Mouse (Mus musculus) gonadal fat pad, adult 2 months (tissue): ENCODE results near the gene Dus4l. TPM values are rescaled to one million over a fixed set of nuclear protein-coding genes. Genes with fewer than 3 reads are reported as not detected.
"Not testable (repeated sequence)": the region's sequence is repeated elsewhere in the genome, so short reads cannot be mapped to it uniquely, and the experiment has no call there.

ENCODE experiments used
- DNase-seq: peaks from one replicate; pipeline ENCODE4 v3.0.0-alpha.2; 2012; ENCODE audit warnings: low read depth
- polyA plus RNA-seq: library from polyadenylated mRNA; depleted of rRNA; stranded (reverse); fragments of >200 nt; gene quantifications from 2 replicates; pipeline ENCODE4 v1.2.3, GENCODE M21; 2012; rRNA removed

Gene Dus4l
- 2.8 and 3.6 TPM in 2 replicates for polyA plus RNA-seq

DNA sequence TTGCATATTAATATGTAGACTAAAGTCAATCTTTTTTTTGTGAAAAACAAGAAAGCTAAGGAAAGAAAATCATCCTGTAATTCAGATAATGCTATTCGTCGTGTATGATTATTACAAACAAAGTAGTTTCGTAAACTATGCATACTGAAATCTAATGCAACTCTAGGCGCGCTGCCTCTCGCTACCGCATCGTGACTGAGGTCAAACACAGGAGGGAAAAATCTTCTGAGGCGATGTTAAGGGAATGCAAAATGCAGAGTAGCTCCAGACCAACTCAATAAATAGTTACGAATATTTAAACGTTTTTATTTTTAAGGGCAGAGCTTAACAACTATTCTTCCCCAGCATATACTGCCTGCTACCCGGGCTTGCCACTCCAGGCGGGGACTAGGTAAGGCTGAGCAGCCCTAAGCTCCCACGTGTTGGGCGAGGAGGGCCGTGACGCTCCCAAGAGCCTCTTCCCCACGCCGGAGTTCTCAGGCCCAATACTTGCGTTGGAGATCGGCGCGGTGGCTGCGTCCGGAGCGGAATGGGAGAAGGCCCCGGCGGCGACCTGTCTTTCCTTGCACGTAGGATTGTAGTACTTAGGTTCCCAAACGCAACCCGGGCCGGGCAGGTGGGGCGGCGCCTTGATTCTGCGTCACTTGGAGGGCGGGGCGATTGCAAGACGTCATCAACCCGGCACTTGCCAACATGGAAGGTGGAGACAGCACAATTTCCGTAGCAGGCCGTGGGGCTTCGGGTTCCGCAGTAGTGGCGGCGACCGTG lies at the start of gene Dus4l, which contains the start of gene Cog5:
Dus4l (minus strand) TSS at position 630 of the 768 bp plus-strand sequence.
Cog5 (plus strand) TSS at position 673 of the 768 bp plus-strand sequence.
- DNase-seq: no peak

DNA sequence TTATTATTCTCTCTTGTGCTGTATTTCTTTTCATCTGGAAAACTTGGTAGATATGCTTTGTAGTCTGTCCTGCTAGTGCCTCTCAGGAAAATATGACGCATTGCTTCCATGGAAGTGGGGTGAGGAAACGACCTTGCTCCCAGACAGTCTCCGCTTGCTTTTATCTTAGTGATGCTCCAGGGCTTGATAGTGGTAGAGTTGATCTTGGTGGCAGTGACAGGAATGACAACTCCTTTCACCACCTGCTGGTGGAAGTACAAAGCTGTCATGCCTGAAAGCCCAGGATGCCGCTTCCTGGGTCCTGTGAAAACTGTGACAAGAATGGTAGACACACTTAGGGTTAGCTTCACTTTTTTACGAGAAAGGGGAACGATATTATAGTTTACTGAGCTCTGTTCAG lies 49.3 kb upstream of the Dus4l start:
- DNase-seq: no peak

- no peak for DNase-seq
These were observed 46.8 kb upstream of the Dus4l start for GRCm38 (mm10) chr12:31701411-31701810.

GRCm38 (mm10) chr12:31700623-31701347 lies 46.2 kb upstream of the Dus4l start:
- DNase-seq: no peak

DNA sequence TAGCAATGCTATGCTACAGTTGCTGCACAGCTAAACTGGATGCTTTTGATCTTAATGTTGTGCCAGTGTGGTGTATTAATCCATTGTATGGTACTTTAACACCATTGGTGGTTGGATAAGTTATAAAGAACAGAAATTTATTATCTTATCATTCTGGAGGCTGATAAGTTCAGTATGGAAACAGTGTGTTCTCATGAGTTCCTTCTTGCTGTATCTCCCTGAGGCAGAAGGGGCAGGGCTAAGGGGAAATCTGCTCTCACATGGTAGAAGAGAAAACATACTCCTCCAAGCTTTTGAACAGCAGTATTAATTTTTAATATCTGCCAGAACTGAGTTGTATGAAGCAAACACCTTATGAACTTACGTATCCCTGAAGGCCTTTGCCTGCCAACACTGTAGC lies 38.7 kb upstream of the Dus4l start:
- DNase-seq: no peak

GRCm38 (mm10) chr12:31686679-31687078 lies 32.1 kb upstream of the Dus4l start:
- no peak for DNase-seq

DNA sequence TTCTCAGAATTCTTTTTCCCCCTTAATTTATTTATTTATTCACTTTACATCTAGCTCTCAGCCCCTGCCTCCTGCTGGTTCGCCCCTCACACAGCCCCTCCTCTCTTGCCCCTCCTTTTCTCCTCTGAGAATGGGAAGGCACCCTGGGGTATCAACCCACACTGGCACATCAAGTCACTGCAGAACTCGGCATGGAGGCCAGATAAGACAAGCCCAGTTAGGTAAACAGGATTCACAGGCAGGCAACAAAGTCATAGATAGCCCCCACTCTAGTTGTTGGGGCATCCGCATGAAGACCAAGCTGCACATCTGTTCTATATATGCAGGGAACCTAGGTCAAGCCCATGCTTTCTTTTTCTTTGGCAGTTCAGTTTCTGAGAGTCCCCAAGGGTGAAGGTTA lies 12.6 kb upstream of the Dus4l start:
- DNase-seq: no peak

GRCm38 (mm10) chr12:31665999-31666398 lies 11.4 kb upstream of the Dus4l start:
- DNase-seq: no peak

- DNase-seq: no peak
These were observed 2.2 kb upstream of the Dus4l start for GRCm38 (mm10) chr12:31656841-31657240.

GRCm38 (mm10) chr12:31654965-31655477 lies 395 bp upstream of the Dus4l start:
- no peak for DNase-seq

DNA sequence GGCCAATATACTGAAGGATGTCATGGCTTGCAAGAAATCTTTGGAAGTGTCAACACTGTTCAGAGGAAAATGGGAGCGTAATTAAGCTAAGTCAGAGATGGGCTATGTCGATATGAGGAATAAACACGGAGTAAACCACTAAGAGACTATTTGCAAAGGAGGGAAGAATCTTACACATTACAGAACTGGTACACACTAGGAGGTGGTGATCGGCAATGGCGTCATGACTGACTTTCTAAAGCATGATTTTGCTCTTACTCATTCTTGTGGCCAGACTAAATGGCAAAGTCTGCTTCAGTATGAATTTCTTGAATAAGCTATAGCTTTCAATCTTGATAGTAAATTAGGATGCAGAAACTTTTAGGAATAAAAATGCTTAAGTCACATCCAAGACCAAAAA lies 1.0 kb downstream of the Dus4l start:
- DNase-seq: no peak

- no peak for DNase-seq
These were observed 19.4 kb downstream of the Dus4l start for GRCm38 (mm10) chr12:31635240-31635607.

- no peak for DNase-seq
These were observed 20.0 kb downstream of the Dus4l start, which contains the start of gene Bcap29 for GRCm38 (mm10) chr12:31634343-31635239. TSS of gene Bcap29 (minus strand) at chr12:31634658.

- no peak for DNase-seq
These were observed 20.7 kb downstream of the Dus4l start for GRCm38 (mm10) chr12:31633970-31634342.

GRCm38 (mm10) chr12:31628396-31628795 lies 26.2 kb downstream of the Dus4l start:
- not testable (repeated sequence) for DNase-seq

- no peak for DNase-seq
These were observed 29.6 kb downstream of the Dus4l start for GRCm38 (mm10) chr12:31625016-31625415.

DNA sequence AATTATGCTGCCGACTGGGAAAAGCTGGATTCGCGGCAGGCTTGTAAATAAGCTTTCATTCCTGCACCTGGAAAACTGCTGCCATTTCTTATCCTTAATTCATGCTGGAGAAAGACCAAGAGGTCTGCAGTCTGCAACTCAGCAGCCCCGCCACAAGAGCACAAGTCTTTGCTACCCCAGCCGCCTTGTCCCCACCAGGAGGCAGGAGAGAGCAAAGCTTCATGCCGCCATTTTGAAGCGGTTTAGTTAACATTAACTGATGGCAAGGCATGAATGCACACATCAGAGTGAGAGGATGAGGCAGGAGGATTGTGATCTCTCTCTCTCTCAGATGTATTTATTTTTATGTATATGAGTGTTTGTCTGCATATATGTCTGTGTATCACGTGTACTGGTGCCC lies 34.5 kb downstream of the Dus4l start:
- no peak for DNase-seq

DNA sequence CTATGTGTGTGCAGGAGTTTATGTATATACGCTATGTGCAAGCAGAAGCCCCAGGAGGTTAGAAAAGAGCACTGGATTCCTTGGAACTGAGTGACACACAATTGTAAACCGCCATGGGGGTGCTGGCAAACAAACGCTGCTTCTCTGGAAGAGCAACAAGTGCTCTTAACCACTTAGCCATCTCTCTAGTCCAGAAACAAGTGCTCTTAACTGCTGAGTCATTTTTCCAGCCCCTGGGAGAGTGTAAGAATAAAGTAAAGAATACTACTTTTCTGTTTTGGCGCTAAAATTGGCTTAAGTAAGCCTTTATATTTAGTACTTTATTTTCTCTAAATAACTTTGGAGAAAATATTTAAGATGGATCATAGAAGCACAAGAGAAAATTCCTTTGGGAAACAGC lies 41.3 kb downstream of the Dus4l start:
- DNase-seq: no peak

GRCm38 (mm10) chr12:31608138-31608537 lies 46.5 kb downstream of the Dus4l start:
- DNase-seq: no peak

GRCm38 (mm10) chr12:31604894-31605293 lies 49.7 kb downstream of the Dus4l start:
- no peak for DNase-seq

- DNase-seq: no peak
These were observed 51.0 kb downstream of the Dus4l start for GRCm38 (mm10) chr12:31603586-31603985.

DNA sequence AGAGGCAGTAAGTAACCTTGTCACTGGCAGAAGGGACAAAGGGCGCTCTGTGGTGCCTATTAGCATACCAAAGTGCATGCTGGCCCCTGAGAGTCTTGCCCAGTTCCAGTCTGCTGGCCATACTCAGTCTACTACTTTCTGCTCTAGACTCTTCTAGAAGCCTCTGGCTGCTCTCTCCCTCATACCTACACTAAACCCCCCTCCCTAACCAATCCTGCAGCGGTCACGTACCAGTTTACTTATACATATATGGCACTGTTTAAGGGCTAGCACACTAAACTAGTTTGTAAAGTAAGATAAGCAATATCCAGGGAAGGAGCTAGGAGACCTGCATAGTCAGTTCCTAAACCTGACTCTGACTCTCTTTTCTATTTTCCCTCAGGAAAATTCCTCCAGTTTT lies 60.3 kb downstream of the Dus4l start:
- no peak for DNase-seq
